Mouse (Mus musculus) thymus, postnatal 10 days (tissue): ENCODE data around the gene Usp16.
A peak's percentile ranks its signal among the peaks of the same experiment; 100 is the strongest.
"Not testable (repeated sequence)": the region's sequence is repeated elsewhere in the genome, so short reads cannot be mapped to it uniquely, and the experiment has no call there.

ENCODE experiments used
- DNase-seq, 2 experiments: peaks; one replicate each; pipeline ENCODE4 v3.0.0; 2021; ENCODE audit warnings: low spot score in 2 of 2

The Usp16 gene

DNA sequence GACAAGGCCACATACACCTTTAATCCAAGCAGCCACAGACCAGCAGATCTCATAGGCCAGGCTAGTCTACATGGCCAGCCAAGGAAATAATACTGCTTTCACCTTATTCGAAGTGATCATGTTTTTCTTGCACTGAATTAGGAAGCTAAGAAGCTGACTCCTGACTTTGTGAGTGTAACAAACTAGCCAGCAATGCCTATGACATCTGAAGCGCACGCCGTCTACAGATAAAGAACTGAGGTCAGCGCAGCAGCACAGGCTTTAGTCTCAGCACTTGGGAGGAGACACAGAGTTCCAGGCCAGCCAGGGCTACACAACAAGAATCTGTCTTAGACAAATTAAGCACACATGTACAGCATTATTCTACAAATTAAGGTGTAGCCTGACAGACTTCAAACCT, 32.2 kb downstream of the Usp16 start:
- DNase-seq, result no peak

- no peak for DNase-seq
Measured at GRCm38 (mm10) chr16:87488605-87489004, 34.1 kb downstream of the Usp16 start.

DNA sequence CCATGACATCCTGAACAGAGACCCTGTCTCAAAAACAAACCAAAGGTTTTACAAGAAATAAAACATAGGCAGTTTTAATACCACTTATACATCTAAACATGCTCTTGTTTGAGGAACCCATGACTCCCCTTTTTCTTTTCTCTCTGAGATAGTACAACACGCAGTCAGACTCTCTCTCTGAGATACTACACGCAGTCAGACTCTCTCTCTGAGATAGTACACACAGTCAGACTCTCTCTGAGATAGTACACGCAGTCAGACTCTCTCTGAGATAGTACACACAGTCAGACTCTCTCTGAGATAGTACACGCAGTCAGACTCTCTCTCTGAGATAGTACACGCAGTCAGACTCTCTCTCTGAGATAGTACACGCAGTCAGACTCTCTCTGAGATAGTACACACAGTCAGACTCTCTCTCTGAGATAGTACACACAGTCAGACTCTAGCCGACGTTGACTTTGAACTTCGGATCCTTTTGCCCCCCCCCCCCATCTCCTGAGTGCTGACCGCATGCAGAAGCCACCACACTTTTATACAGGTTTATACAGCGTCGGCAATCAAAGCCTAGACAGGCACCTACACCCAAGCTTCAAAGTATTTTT, 37.8 kb downstream of the Usp16 start:
- not testable (repeated sequence) for DNase-seq

DNA sequence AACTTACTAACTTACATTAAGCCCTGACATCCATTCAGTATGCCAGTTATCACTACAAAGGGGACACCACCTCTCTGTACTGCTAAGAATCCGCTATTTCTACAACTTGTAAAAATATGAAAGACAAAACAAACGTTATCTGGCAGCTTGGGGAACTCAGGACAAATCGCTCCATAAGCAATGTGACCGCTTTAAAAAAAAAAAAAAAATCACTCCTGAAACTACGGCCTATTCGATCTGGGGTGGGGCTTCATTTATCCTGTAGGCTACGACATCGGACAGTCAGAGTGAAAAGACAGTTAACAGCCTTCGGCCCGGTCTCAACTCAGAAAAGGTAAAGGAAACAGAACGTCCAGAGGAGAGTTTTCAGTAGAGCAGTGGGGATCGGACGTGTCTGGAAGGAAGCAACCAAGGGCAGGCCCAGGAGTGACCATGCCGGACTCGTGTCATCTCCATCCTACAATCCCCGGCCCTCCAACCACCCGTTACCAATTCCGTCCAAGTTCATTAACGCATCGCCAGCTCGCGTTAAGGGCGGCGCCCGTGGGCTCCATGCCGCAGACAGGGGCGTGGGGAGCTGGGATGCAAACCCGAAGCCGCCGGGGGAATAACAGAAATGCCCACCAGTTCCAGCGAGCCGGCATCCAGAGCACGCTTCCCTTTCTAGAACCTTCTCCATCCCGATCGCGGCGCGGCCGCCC, 40.6 kb downstream of the Usp16 start:
- no peak for DNase-seq

DNA sequence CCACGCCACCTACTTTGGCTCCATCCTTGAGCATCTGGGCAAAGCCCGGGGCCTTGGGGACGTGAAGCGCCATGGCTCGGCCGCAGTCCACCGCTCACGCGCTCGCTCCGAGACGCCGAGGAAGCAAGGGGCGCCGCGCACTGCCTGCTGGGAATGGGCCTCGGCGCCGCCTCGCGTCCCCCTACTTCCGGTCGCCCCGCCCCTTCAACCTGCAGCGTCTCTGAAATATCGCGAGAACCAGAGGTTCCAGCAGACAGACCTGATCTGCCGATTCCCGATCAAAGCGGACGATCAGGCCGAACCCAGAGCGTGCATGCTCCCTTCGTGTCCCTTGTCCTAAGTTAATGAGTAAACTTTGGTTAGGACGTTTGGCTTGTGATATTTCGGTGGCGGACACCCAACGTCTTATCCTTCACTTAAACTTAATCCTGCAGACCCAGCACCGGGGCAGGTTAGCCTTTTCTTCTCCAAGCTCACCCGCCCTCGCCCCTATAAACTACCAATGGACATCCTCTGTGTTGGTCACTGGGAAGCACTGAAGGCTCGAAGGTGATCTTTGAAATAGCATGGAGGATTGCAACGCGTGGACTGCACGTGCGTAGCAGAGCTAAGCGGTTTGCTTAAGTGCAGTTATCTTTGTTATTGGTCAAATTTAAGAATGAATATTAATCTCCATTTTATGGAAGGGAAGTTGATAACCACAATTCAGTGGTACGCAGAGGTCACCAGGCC, 41.4 kb downstream of the Usp16 start, which contains the start of gene Cct8:
Cct8 (minus strand) TSS at position 158 of the 732 bp plus-strand sequence.
- peak; percentile 96 to 98 for DNase-seq

DNA sequence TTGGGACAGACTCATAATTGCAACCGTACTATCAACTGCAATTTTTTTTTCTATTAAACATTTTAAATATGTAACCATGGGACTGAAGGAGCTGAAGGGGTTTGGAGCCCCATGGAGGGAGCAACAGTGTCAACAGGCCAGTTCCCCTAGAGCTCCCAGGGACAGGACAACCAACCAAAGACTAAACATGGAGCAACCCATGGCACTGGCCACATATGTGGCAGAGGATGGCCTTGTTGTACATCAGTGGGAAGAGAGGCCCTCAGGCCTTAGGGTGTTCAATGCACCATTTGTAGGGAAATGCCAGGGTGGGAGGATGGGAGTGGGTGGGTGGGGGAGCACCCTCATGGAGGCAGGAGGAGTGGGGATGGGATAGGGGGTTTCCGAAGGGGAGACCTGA, 42.2 kb downstream of the Usp16 start:
- DNase-seq, result no peak

- no peak for DNase-seq
Measured at GRCm38 (mm10) chr16:87497171-87497570, 42.7 kb downstream of the Usp16 start.

DNA sequence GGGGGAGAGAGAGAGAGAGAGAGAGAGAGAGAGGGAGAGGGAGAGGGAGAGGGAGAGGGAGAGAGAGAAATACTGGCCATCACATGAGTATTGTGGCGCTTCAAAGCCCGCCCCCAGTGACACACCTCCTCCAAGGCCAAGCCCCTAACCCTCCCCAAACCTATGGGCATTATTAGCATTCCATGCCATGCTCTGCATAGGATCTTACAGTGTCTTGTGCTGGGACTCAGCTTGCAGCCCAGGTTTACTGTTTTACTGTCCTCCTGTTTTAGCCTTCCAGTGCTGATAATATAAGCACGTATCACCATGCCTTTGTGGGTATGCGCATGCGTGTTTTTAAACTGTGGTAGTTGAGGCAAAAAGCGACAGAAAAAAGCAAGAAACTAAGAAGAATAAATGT, 45.1 kb downstream of the Usp16 start:
- DNase-seq, result no peak

DNA sequence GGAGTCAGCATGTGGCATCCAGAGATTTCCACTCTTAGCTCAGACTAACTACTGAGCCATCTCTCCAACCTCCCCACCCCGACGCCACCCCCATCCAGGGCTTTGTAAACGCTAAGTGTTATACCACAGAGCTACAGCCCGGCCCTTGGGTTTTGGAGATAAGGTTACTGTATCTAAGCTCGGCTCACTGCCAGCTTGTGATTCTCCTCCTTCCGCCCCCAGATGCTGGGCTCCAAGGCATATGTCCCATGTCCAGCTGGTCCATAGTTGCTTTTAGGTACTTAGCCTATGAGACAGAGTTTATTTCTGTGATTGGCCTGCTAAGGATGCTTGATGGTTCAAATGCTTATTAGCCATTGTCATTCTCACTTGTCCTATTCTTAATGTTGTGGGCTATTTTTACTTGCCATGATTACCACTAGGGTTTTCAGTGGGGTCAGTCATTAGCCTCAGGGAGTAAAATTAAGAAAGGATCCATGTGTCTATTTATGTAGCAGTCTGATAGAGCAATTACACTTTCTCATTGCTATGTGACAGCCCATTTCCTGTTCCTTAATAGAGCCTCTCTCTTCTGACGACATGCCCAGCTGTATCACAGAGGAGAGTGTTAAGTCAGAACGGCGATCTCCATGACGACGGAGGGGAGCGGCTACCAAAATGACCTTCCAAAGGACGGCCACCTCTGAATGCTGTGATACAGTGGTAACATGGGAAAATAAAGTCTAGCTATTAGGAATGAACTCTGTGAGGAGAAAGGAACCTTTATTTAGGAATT, 47.0 kb downstream of the Usp16 start:
- no peak for DNase-seq

DNA sequence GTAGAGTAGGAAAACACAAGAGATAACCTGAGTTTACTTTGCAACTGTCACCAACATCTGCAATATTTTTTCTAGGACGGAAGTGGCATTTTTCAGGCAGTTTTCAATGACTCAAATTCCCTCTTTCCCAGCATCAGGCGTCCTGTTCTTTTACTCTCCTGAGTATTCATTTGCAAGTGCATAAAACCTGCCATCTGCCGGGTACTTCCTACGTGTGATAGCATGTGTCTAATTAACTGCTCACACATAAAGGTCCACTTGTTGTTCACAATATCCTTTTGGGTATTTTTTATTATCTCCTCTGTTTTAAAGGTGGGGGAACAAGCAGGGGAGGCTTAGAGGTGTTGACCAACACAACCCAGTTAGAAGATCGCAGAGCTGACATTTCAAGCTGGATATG, 57.2 kb downstream of the Usp16 start:
- DNase-seq, result no peak

GRCm38 (mm10) chr16:87512331-87512730, 57.8 kb downstream of the Usp16 start:
- no peak for DNase-seq

DNA sequence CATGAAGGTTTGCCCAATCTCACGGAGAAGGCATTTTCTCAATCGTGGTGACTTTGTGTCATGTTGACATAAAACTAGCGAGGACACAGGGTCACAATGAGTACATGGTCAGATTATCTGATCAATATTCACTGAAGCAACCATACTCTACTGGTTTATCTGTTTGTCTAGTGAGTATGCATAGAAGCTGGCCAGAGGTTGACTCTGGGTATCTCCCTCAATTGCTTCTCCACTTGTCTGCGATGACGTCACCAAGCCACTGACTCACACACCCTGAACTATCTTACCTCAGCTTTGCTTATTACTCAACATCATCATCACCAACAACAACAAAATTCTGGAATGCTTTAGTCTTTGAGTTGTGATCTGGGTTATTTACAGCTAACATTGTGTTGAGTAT, 69.7 kb downstream of the Usp16 start:
- no peak for DNase-seq

DNA sequence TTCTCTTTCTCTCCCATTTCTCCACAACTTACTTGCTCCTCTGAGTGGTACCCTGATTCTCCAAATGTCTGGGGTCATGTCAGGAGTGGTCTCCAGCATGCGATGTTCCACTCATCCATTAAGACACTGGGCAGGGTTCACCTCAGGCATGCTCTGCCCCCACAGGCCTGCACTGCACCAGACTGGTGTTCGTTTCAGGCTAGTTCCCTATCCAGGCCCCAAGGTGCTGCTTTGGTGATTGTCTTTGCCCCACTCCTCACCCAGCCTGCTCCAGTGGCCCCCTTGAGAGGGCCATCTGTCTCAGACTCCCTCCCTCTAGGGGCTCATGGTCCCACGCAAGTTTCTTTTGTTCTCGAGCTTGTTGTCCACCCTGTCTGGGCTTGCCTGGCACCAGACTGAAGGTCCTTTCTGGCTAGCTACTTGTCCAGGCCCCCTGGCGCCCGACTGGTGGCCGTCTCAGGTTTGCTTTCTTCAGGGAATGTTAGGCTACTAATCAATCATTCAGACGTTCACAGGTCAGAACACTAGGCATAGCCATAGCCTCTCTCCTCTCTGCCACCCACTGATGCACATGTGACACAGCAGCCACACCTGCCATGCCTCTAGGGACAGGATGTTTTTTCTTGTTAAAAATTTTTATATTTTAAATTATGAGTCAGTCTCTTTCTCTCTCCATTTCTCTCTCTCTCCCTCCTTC, 73.2 kb downstream of the Usp16 start:
- no peak for DNase-seq

DNA sequence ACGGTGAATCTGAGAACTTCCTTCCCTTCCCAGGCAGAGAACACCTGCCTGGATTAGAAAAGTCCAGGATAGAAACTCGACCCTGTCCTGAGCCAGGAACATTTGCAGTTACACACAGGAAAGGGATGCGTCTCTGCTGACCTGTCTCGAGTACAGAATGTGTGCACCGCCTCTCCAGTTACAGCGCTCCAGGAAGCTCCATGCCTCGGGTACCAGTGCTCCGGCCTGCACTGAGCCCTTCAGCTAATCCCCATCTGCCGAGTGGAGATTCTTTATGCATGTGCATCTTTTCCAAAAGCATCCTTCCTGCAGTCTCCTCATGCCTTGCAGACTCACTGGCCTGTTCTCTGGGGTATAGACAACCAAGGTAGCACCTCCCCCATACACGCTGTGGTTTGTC, 74.3 kb downstream of the Usp16 start:
- no peak for DNase-seq
